Mouse (Mus musculus) ES-E14 (cell line): Measurements from ENCODE around the gene Slc25a47. TPM values are rescaled to one million over a fixed set of nuclear protein-coding genes. Genes with fewer than 3 reads are reported as not detected.
"Not testable (repeated sequence)": the region's sequence is repeated elsewhere in the genome, so short reads cannot be mapped to it uniquely, and the experiment has no call there.

Experiments used
- DNase-seq: peaks from one replicate; pipeline ENCODE4 v3.0.0-alpha.2; 2013; ENCODE audit warnings: low read depth, low spot score
- H3K27ac ChIP-seq: 2 replicates; pipeline ENCODE4 v1.5.1; 2012; ENCODE audit warnings: low read depth, mild to moderate bottlenecking, low read length, moderate library complexity, mixed read lengths; ENCODE audit not compliant: poor library complexity, insufficient read depth, severe bottlenecking
- H3K36me3 ChIP-seq: 2 replicates; pipeline ENCODE4 v1.6.1; 2012; ENCODE audit warnings: mild to moderate bottlenecking, low read length, moderate library complexity, mixed read lengths; ENCODE audit not compliant: control insufficient read depth, poor library complexity, insufficient read depth, severe bottlenecking
- H3K4me1 ChIP-seq, 2 experiments: fragments of 150-350 bp in 1 of 2; sonication (generic) in 1 of 2; 2 replicates each; pipeline ENCODE4 v1.6.1; 2012; ENCODE audit warnings: low read length in 2 of 2, mild to moderate bottlenecking in 1 of 2, mixed read lengths in 1 of 2; ENCODE audit not compliant: control insufficient read depth in 2 of 2, insufficient read depth in 2 of 2, poor library complexity in 1 of 2
- H3K4me3 ChIP-seq, 2 experiments: fragments of 150-350 bp in 1 of 2; sonication (generic) in 1 of 2; 2 replicates each; pipeline ENCODE4 v1.5.1; 2012; ENCODE audit warnings: low read length in 2 of 2, low read depth in 1 of 2, mild to moderate bottlenecking in 1 of 2, mixed read lengths in 1 of 2; ENCODE audit not compliant: insufficient read depth in 1 of 2, poor library complexity in 1 of 2, severe bottlenecking in 1 of 2
- H3K9ac ChIP-seq: 2 replicates; pipeline ENCODE4 v1.6.1; 2012; ENCODE audit warnings: low read depth, mild to moderate bottlenecking, low read length, mixed read lengths; ENCODE audit not compliant: poor library complexity, insufficient read depth, severe bottlenecking
- H3K9me3 ChIP-seq: fragments of 150-350 bp; sonication (generic); 2 replicates; pipeline ENCODE4 v1.6.1; 2012; ENCODE audit warnings: low read depth, mild to moderate bottlenecking, low read length; ENCODE audit not compliant: control insufficient read depth, insufficient read depth
- CHD2 ChIP-seq: IDR thresholded peaks from 2 replicates; pipeline ENCODE4 v1.6.1; 2014; ENCODE audit warnings: mild to moderate bottlenecking, low read depth, low read length, inconsistent platforms
- HCFC1 ChIP-seq: IDR thresholded peaks from 2 replicates; pipeline ENCODE4 v1.6.1; 2012; ENCODE audit warnings: low read length, inconsistent platforms, borderline replicate concordance; ENCODE audit not compliant: insufficient read depth
- MAFK ChIP-seq: IDR thresholded peaks from 2 replicates; pipeline ENCODE4 v1.6.1; 2014; ENCODE audit warnings: mild to moderate bottlenecking, low read depth, low read length, inconsistent platforms; ENCODE audit not compliant: insufficient read depth
- ZC3H11A ChIP-seq: IDR thresholded peaks from 2 replicates; pipeline ENCODE4 v1.6.1; 2012; ENCODE audit warnings: low read depth, mild to moderate bottlenecking, inconsistent platforms, low read length, borderline replicate concordance
- ZNF384 ChIP-seq: IDR thresholded peaks from 2 replicates; pipeline ENCODE4 v1.6.1; 2012; ENCODE audit warnings: low read depth, low read length, inconsistent platforms
- in situ Hi-C, 2 experiments: fragments of 600-800 bp; cut with MboI; formaldehyde crosslinking; loops; one replicate each; pipeline ENCODE4 v1.15.1; 2025; ENCODE audit warnings: low sequenced_read_pairs in 2 of 2, inconsistent platforms in 1 of 2; ENCODE audit not compliant: unreplicated experiment in 2 of 2
- total RNA-seq: library from RNA; depleted of rRNA; stranded (reverse); fragments of 300-350 nt; gene quantifications from 2 replicates; pipeline ENCODE4 v1.2.3, GENCODE M21; 2012

Slc25a47 gene
- total RNA-seq, 1 experiment, result 8.1 TPM

- TF ChIP-seq CHD2 (no peak), ZNF384 (no peak), HCFC1 (no peak), ZC3H11A (no peak), MAFK (no peak)
- H3K36me3 ChIP-seq, result peaks cover 2% of the 10 kb centered on the region; the same call in 1 of the 2 replicates
- no peak overlapping the region for H3K9ac ChIP-seq
- no peak overlapping the region for H3K27ac ChIP-seq
- in situ Hi-C loops, result no loop called here
- H3K4me3 ChIP-seq, result no peak overlapping the region
- DNase-seq, result no peak
- H3K9me3 ChIP-seq, result no peaks in the 10 kb centered on the region
- H3K4me1 ChIP-seq, result peaks cover 0 to 3% of the 10 kb centered on the region in 2 experiments; a peak in 1 of 4 replicates
Measured at GRCm38 (mm10) chr12:108841181-108841580, 5.3 kb downstream of the Slc25a47 start.

- Histone ChIP-seq H3K9ac (no peak overlapping the region), H3K4me1 (no peaks in the 10 kb centered on the region), H3K27ac (no peak overlapping the region), H3K4me3 (no peak overlapping the region), H3K9me3 (no peaks in the 10 kb centered on the region), H3K36me3 (peaks cover 2% of the 10 kb centered on the region; the same call in 1 of the 2 replicates)
- in situ Hi-C loops, result no loop called here
- DNase-seq, result no peak
- TF ChIP-seq ZC3H11A, result no peak
- no peak for TF ChIP-seq CHD2
- TF ChIP-seq HCFC1, result no peak
- no peak for TF ChIP-seq MAFK
- no peak for TF ChIP-seq ZNF384
Measured at GRCm38 (mm10) chr12:108842663-108843062, 6.8 kb downstream of the Slc25a47 start.

GRCm38 (mm10) chr12:108848033-108848432, 12.2 kb downstream of the Slc25a47 start:
- H3K36me3 ChIP-seq, H3K4me3 ChIP-seq, H3K9me3 ChIP-seq, DNase-seq, H3K9ac ChIP-seq, H3K27ac ChIP-seq, H3K4me1 ChIP-seq, in situ Hi-C loops: not testable (repeated sequence)

- DNase-seq, result no peak
- Histone ChIP-seq H3K4me1 (peaks cover 0 to 2% of the 10 kb centered on the region in 2 experiments; a peak in 1 of 4 replicates), H3K36me3 (no peaks in the 10 kb centered on the region), H3K27ac (no peak overlapping the region), H3K9ac (no peak overlapping the region), H3K9me3 (no peaks in the 10 kb centered on the region), H3K4me3 (no peak overlapping the region)
- TF ChIP-seq MAFK (no peak), ZNF384 (no peak), ZC3H11A (no peak), CHD2 (no peak), HCFC1 (no peak)
- in situ Hi-C loops, result no loop called here
Measured at GRCm38 (mm10) chr12:108849488-108850022, 13.7 kb downstream of the Slc25a47 start.

- Histone ChIP-seq H3K27ac (no peak overlapping the region), H3K36me3 (no peaks in the 10 kb centered on the region), H3K9ac (no peak overlapping the region), H3K9me3 (no peaks in the 10 kb centered on the region), H3K4me1 (peaks cover 0 to 2% of the 10 kb centered on the region in 2 experiments; a peak in 1 of 4 replicates), H3K4me3 (no peak overlapping the region)
- in situ Hi-C loops, result no loop called here
- no peak for DNase-seq
- TF ChIP-seq ZNF384, result no peak
- no peak for TF ChIP-seq HCFC1
- no peak for TF ChIP-seq CHD2
- TF ChIP-seq ZC3H11A, result no peak
- TF ChIP-seq MAFK, result no peak
Measured at GRCm38 (mm10) chr12:108850129-108850528, 14.3 kb downstream of the Slc25a47 start.
